Comparison of ENCODE assay signal across 9 mouse cellular contexts in the genomic region with DNA sequence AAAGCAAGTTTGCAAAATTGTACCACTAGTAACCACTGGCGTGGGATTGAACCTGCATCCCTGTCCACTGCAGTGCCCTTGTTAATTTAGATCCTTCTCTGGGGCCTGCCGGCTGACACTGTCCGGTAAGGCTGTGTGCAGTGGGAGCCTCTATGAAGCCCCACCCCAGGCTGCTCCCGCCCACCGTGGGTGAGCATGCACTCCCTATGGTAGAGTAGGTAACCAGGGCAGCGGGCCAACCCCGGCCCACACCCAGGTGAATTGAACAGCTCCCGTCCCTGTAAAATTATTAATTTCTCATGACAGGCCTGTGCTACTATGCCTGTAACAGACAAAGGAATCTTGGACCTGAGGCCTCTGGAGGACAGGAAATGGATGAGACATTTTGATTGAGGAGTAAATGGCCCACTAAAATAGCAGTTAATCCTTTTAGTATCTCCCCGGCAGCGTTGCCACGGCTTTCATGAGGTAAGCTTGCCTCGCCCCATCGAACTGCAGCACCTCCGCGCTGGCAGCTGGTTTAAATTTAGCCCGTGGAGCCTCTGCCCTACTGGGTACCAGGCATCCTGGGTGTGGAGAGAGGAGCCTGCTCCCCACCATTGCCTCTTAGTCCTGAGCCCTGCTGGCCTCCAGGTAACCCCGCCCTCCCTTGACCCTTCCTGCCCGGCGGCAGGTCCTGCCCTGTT.
A peak's percentile ranks its signal among the peaks of the same experiment; 100 is the strongest.
DNase-seq lines count a peak whose midpoint lies in the region; ATAC-seq lines count a peak whose summit lies in the region.
"Had no signal": no experiment of that assay in that cellular context is flagged by ENCODE, and none has a peak within 500 bp of the region (broad histone marks: within the 10 kb centered on the region; RNA-seq: fewer than 3 reads in every experiment).

No protein-coding gene starts in this region.

- ATAC-seq in intestine, embryonic 16.5 days: peak; percentile 47
- ATAC-seq in midbrain, embryonic 15.5 days (replicated peaks): peak; percentile 42; the same call in 1 of the 2 replicates
- no peak for ATAC-seq in frontal cortex, adult (ENCODE audit: low TSS enrichment)

- no peaks in the 10 kb centered on the region for H3K36me3 ChIP-seq in intestine, embryonic 16.5 days (ENCODE audit: control insufficient read depth, insufficient read depth, low read length)
- no peaks in the 10 kb centered on the region for H3K36me3 ChIP-seq in midbrain, embryonic 15.5 days (replicated peaks)
- H3K36me3 ChIP-seq: liver, embryonic 13.5 days had no signal

- no peak overlapping the region for H3K27ac ChIP-seq in intestine, embryonic 16.5 days (ENCODE audit: low read length)
- H3K27ac ChIP-seq in midbrain, embryonic 15.5 days: no peak overlapping the region
- H3K27ac ChIP-seq: liver, embryonic 13.5 days had no signal

- peak; percentile 19 for DNase-seq in urinary bladder, postnatal 14 days (ENCODE audit: low spot score)
- no peak for DNase-seq in urinary bladder, postnatal 4 days (ENCODE audit: low spot score in 2 of 2)
- no peak for DNase-seq in heart, postnatal 4 days
- no peak for DNase-seq in cerebellum, adult 9-10 months
- DNase-seq: liver, embryonic 13.5 days; thymus, adult 2 months had no signal

- no peak overlapping the region for H3K4me3 ChIP-seq in intestine, embryonic 16.5 days (ENCODE audit: low read length)
- H3K4me3 ChIP-seq in midbrain, embryonic 15.5 days: no peak overlapping the region
- H3K4me3 ChIP-seq: liver, embryonic 13.5 days had no signal

- no peak overlapping the region for H3K4me2 ChIP-seq in intestine, embryonic 16.5 days (ENCODE audit: low read depth, low read length)
- no peak overlapping the region for H3K4me2 ChIP-seq in midbrain, embryonic 15.5 days
- H3K4me2 ChIP-seq: liver, embryonic 13.5 days had no signal

- H3K9ac ChIP-seq in intestine, embryonic 16.5 days (ENCODE audit: low read depth, low read length): no peak overlapping the region
- H3K9ac ChIP-seq in midbrain, embryonic 15.5 days: no peak overlapping the region
- H3K9ac ChIP-seq: liver, embryonic 13.5 days had no signal

- H3K9me3 ChIP-seq in intestine, embryonic 16.5 days (ENCODE audit: control insufficient read depth, low read length): no peaks in the 10 kb centered on the region
- H3K9me3 ChIP-seq in midbrain, embryonic 15.5 days: no peaks in the 10 kb centered on the region
- H3K9me3 ChIP-seq: liver, embryonic 13.5 days had no signal

- WGBS in intestine, embryonic 16.5 days: 39% methylated on average over 19 of the region's 19 CpGs
- 45% methylated on average over 19 of the region's 19 CpGs for WGBS in midbrain, embryonic 15.5 days

- peaks cover 6% of the 10 kb centered on the region for H3K4me1 ChIP-seq in intestine, embryonic 16.5 days (ENCODE audit: control insufficient read depth, insufficient read depth, low read length)
- H3K4me1 ChIP-seq in midbrain, embryonic 15.5 days: peaks cover 17% of the 10 kb centered on the region

- H3K27me3 ChIP-seq in intestine, embryonic 16.5 days (replicated peaks; ENCODE audit: control insufficient read depth, insufficient read depth, low read length): peaks cover 3% of the 10 kb centered on the region; the same call in 1 of the 2 replicates
- peaks cover 5% of the 10 kb centered on the region; the same call in 1 of the 2 replicates for H3K27me3 ChIP-seq in midbrain, embryonic 15.5 days (replicated peaks)
